Mouse (Mus musculus): Measurements from ENCODE around the gene Ccdc34.

DNA sequence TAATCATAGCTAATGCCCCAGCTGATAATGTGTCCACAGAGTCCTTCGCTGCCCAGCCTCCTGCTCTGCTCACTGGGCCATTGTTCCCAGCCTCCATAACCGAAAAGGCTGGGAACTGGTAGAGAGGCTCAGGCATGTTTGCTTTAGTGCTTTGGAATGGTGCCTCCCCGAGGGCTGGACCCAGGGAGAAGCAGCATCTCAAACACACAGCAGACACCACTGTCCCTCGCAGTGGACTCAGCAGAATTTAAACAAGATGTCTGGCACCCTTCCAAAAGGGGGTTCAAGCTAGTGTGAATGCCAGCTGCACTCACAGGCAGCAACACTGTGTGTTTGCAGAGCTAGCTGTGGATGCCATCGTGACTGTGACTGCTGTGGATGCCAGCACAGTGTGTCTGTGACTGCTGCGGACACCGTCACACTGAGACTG is 156.2 kb downstream of the Ccdc34 start:
- TF ChIP-seq CTCF (IDR thresholded peaks at IDR 0.05; ENCODE audit: low read depth, low read length) (no peak), GATA1 (IDR thresholded peaks at IDR 0.05; ENCODE audit: borderline replicate concordance, low read length) (no peak), POLR2AphosphoS5 (IDR thresholded peaks at IDR 0.05; ENCODE audit: insufficient replicate concordance, low read depth, low read length) (no peak), TAL1 (conservative IDR thresholded peaks at IDR 0.05; ENCODE audit: low read depth, low read length) (no peak)

Data from G1E (cell line).